Mouse (Mus musculus) cerebellum, adult 11-12 months (tissue): ENCODE measurements around the gene Aox1.

Source experiments
- DNase-seq: peaks from one replicate; pipeline ENCODE4 v3.0.0; 2022

Aox1 gene

GRCm38 (mm10) chr1:58065606-58066005 lies 35.9 kb downstream of the Aox1 start:
- no peak for DNase-seq

DNA sequence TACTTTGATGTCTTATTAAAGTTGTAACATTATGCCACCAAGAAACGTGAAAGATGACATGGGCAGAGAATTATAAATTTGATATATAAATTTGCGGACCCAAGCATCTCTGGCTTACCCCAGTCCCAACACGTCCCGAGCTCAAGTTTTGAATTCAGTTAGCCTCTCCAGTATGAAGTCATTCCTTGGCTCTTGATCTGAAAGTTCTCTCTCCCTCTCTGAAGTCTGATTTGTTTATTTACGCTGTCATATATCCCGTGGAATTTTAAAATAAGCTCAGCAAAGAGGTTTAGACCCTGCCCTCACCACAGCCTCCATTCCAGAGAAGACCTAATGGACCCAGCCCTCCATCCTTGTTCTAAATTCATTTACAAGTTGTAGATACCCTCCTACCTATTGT lies 39.5 kb downstream of the Aox1 start:
- no peak for DNase-seq

- no peak for DNase-seq
Measured at GRCm38 (mm10) chr1:58070091-58070490, 40.4 kb downstream of the Aox1 start.

- no peak for DNase-seq
Measured at GRCm38 (mm10) chr1:58071006-58071405, 41.3 kb downstream of the Aox1 start.

DNA sequence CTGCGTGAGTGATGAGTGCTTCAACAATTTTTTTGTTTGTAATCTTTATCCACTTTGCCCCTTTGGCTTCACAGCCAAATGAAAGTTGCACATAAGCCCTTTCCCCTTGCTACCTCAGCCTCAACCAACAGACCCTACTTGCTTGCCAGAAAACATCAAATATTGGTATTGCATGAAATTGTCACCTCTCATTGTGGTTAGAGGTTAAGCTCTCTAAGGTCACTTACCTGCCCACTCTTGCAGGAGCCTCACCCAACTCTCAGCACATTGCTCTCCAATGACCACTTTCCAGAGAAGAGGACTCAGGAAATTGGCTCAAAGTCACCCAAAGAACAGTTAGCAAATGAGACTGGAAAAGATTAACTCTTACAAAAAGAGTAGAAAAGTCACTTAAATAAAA lies 41.8 kb downstream of the Aox1 start:
- no peak for DNase-seq

GRCm38 (mm10) chr1:58072416-58072815 lies 42.7 kb downstream of the Aox1 start:
- DNase-seq, result no peak

DNA sequence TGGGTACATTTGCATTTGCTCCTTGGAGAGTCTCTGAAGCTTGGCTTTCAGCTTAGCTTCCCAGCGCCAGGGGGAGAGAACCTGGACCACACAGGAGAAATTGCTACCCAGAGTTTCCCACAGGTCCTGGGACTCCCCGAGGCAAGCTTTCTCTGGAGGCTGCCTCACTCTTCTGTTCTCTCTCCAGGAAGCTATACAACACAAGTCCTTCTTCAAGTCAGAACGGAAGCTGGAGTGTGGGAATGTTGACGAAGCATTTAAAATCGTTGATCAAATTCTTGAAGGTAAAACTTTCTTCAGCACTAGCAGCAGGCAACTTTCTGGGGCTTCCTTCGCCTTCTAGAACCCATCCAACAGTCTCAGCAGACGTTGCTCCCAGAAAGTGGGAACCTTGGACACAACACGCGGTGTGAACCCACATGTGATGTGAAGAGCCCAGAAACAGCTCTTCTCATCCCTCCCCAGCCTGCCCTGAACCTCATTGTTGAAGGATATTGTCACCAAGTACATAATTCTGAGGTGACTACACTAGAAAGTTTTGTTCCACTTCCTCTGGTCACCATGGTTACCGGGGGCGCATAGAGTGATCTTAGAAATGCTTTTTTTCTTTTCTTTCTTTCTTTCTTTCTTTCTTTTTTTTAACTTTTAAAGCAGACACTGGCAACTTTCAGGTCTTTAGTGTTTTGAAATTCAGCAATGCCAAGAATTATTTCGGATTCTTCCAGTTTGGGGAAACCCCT lies 43.4 kb downstream of the Aox1 start:
- DNase-seq, result no peak

- DNase-seq, result no peak
Measured at GRCm38 (mm10) chr1:58074266-58074665, 44.5 kb downstream of the Aox1 start.

DNA sequence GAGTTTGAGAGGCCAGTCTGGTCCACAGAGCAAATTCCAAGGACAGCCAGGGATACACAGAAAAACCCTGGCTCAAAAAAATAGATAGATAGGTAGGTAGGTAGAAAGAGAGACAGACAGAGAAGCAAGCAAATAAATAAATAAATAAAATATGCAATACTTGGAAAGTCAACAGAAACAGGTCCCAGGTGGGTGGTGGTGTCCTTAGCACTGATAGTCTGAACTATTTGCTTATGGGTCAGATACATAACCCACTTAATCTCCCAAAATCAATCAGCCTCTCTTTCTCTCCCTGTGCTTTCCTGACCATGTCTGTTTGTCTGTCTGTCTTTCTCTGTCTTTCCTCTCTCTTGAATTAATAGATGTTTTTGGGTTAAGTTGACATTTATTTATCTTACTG lies 48.2 kb downstream of the Aox1 start:
- no peak for DNase-seq

DNA sequence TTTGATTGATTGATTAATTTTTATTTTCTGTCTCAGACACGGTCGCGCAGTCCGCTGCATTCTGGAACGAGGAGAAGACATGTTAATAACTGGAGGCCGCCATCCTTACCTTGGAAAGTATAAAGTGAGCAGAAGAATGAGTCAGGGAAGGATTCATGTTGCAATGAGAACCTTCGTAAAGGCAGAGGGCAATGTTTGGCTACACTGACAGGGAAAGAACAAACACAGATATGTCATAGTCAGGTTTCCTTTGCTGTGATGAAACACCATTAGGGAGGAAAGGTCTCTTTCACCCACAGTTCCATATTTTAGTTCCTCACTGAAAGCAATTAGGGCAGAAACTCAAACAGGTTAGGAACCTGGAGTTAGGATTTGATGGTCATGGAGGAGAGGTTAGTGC lies 48.7 kb downstream of the Aox1 start:
- DNase-seq, result no peak

- DNase-seq, result no peak
Measured at GRCm38 (mm10) chr1:58079689-58080088, 50.0 kb downstream of the Aox1 start.

GRCm38 (mm10) chr1:58080446-58080845 lies 50.7 kb downstream of the Aox1 start:
- DNase-seq, result no peak

GRCm38 (mm10) chr1:58081356-58081755 lies 51.6 kb downstream of the Aox1 start:
- no peak for DNase-seq

GRCm38 (mm10) chr1:58089316-58089715 lies 59.6 kb downstream of the Aox1 start:
- DNase-seq, result no peak

GRCm38 (mm10) chr1:58090191-58090590 lies 60.5 kb downstream of the Aox1 start:
- DNase-seq, result no peak

- no peak for DNase-seq
Measured at GRCm38 (mm10) chr1:58091213-58091612, 61.5 kb downstream of the Aox1 start.

DNA sequence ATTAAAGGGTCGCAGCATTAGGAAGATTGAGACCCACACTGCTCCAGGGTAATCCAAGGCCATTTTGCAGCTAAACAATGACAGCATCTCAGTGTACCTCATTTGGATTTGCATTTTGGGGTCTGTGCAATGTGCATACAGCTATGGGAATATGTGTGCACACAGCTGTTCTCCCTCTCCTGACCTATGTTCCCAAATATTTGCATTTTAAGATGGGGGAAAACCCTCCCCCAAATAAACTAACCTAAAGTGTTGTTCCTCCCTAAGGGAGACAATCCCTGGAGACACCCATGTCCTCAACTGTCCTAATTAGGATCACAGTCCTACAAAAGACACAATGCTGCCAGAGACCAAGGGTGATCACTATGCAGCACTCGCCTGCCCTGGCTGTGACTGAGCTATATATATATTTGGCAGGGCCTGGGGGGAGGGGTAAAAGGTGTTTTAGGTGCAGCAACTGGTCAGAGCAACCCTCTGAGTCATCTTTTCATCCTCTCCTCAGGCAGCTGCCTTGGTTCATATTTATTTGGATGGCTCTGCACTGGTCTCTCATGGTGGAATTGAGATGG lies 62.3 kb downstream of the Aox1 start:
- no peak for DNase-seq

GRCm38 (mm10) chr1:58097338-58097737 lies 67.6 kb downstream of the Aox1 start:
- DNase-seq, result no peak

DNA sequence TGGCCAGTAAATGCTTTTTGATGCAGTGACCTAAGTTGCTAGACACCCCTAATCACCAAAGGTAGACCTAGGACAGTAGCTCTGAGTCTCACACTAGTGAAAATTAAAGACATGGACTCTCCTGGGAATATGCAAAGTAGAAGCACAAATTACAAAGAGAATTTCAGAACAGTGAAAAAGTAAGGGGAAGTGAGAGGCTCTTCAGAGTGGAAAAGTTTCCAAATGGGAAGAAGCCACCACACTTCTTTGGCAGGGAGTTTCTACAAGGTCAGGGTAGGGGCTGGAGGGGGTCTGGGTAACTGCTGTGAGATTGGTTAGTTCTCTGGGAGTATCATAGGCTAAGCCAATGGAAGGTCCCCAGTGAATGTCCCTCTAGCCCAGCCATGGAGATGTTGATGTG lies 69.4 kb downstream of the Aox1 start:
- no peak for DNase-seq

GRCm38 (mm10) chr1:58101531-58102146 lies 71.9 kb downstream of the Aox1 start:
- DNase-seq, result no peak

GRCm38 (mm10) chr1:58102494-58102893 lies 72.8 kb downstream of the Aox1 start:
- DNase-seq, result no peak

GRCm38 (mm10) chr1:58105685-58106084 lies 76.0 kb downstream of the Aox1 start:
- no peak for DNase-seq

- DNase-seq, result no peak
Measured at GRCm38 (mm10) chr1:58107066-58107465, 77.3 kb downstream of the Aox1 start.

DNA sequence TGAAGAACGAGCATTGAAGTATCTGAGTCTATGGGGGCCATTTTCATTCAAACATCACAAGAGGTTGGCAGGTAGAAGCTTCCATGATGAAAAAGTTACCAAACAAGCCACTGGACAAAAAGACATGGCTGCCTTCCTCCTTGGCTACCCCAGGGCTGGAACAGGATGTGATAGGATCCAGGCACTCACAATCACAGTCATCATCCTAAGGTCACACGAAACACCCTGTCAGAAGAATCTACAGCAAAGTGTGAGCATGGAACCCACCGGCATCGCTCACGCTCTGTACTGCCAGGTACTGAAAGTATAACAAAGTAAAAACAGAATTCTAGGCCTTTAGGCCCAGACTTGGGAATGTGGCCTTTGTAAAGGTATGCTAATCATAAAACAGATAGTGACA lies 80.5 kb downstream of the Aox1 start:
- DNase-seq, result no peak

DNA sequence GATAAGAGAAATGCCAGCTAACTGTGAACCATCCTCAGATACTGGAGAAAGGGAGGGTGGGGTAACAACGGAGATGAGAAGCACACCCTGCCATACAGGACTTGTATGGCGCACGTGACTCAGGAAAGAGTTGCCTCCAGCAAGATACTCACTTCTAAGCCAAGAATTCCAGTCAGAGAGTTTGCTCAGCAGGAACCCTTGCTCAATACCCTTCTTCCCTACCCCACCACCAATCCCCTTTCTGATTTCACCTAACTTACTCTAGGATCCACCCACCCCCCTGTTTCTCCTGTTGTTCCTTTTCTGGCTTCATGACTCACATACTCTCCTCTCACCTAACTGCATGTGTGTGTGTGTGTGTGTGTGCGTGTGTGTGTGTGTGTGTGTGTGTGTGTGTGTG lies 81.6 kb downstream of the Aox1 start:
- DNase-seq, result no peak
